Mouse (Mus musculus): ENCODE measurements around the gene Ephb2.

The Ephb2 gene

DNA sequence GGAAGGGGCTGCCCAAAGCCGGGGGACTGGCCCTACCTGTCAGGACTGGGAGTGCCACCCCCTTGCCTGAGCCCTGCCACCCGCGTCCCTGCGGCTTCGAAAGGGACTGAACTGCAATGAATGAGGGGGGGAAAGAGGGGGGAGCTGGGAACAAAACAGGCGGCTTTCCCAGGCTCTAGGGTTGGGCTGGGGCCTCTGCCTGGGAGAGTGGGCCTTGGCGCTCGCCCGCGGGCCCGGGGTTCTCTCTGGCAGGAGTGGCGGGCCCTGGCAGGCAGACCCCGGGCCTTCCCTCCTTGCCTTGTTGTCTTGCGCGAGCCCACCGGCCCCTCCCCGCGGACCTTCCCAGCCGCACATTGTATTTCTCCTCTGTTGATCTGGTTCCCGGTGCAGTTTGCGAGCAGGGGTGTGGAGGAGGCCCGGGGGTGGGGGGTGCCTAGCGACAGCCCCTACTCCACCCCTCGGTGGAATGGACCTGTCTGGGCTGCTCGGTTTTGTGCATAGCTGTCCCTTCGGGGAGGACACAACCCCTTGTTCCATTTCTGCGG lies 671 bp upstream of the Ephb2 start:
- no peak for DNase-seq

DNA sequence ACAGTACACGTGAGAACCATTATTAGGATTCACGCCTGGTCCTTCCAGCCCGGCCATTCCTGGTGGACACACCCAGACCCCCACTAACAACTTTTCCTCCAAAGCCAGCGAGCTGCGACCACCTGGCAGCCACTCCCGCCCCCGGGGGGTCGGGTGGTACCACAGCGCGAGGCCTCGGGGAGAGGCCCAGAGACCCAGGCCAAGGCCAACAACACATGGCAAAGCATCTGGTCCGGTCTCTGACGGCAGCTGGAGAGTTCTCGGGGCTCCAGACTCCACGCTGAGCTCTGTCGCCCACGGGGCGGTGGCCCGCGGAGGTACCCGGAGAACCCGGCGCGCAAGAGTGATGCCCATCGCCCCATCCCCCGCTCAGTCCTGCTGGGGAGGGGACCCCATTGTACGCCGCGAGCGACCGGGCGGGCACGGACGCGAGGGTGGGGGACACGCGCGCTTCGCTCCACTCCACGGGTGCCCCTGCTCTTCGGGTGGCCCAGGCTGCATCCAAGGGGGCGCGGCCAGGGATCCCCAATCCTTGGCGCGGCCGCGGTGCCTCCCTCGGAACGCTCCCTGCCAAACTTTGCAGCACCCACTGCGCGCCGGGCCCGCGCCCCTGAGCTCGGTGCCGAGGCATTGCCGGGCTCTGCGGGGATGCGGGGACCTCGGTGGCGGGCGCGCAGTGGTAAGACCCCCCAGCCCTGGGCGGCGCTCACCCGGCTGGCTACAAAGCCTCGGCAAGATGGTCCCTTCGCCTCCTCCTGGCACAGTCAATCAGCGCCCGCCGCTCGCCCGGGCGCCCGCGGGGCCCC lies 770 bp downstream of the Ephb2 start:
- peak; percentile 51 for DNase-seq

DNA sequence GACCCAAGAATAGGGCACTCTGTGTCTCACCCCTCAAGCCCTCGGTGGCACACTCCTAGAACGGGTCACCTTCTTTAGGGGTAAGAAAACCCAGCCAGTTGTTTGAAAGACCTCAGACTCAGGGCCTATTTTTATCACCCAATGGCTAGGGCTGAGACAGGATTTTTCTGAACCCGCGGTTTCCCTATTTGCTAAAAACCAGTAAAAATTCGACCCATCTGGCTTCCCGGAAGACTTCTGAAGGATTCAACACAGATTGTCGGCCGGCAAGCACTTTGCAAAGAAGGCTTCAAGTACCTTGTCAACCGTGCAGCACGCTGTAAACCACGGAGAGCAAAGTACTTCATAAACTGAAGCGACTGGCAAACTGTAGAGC lies 1.4 kb downstream of the Ephb2 start:
- no peak for DNase-seq

DNA sequence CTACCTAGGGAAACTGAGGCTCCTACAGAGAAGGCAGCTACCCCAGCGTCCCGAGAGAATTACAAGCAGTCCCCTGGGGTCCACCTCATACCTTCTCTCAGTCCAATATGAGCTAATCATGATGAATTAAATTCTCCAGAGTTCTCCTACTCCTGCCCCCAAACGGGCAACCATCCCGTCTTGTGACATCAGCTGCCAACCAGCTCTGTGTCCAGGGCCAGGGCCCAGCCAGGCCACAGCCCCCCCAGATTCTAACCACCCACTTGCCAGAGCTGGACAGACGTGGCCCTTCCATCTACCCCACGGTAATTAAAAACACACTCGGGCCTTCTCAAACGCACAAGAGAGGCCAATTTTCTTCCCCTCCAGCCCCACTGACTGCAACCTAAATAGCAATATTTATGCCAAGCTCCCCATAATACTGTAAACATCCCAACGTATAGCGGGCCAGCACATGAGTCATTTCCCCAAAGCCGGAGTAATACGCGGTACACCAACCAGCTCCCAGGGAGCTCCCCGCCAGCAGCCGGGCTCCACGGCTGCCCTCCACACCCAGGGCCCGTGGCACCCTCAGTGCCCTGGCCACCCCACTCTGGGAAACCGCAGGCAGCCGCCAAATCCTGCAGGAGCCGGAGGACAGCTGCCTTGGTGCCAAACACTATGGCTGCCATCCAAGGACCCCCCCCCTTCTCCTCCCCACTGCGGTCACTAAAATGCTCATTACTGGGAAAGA lies 2.0 kb downstream of the Ephb2 start:
- peak; percentile 21 for DNase-seq

DNA sequence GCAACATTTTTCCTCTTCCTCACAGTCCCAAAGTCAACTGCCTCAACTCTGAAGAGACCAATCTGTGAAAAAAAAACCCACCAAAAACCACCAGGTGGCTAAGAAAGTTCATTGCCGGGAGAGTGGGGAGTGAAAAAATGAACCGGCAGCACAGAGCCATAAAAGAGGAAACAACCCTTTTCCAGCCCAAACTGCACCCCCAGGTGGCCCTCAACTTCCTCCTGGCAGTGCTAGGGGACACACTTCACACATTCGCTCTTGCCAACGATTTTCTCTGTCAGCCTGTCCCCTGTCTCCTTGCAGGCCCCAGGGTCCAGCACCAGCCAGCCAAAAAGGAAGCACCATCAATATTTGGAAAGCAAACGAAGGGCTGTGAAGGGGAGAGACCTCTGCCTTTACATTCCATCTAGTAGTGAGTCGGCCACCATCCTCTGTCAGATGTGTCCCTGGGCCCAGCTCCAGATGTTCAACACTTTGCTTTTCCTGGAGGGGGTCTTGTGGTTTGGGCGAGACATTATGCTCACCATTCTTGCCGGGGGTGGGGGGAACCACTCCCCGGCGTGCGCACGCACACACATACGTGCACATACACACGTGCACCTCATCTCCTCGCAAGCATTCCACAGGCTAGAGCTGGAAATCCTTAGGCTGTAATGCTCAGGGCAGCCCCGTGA lies 3.1 kb downstream of the Ephb2 start:
- DNase-seq, result no peak

DNA sequence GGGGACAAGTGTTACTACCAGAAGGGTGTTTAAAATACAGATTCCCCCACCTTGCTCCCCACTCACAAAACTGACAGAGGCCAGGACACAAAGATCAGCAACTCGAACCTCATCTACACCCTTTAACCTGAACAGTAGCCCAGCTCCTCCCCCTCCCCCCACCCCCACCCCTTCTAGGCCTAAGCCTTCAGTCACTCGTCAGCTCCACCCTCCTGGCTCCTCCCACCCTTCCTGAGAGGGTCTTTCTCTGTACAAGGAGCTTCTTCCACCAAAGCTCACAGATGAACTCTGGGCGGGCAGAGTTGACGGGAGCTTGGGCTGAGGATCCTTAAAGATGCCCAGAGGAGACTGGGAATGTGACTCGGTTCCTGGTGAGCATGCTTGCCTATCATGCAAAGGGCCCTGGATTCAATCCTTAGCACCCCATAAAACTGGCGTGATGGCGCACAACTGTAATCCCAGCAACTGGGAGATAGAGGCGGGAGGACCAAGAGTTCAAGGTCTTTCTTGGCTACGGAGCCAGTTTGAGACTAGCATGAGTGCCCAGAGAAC lies 5.4 kb downstream of the Ephb2 start:
- no peak for DNase-seq

DNA sequence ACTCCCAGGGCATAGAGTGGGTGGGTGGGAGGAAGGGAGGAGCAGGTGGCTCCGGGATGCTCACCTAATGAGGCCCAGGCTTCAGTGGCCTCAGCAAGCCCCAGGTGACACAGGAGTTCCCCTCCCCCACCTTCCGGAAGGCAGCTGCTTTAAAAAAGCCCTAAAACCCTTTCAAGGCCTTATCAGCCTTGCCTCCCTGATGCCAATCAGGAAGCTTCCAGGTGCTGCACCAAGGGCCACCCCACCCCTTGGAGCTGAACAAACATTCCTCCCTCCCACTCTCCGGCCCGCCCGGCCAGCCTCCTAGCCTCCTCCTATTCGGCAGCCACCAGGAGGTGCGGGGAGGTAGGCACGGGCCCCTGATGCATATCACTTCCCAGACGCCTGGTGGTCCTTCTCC lies 6.0 kb downstream of the Ephb2 start:
- peak; percentile 27 for DNase-seq

DNA sequence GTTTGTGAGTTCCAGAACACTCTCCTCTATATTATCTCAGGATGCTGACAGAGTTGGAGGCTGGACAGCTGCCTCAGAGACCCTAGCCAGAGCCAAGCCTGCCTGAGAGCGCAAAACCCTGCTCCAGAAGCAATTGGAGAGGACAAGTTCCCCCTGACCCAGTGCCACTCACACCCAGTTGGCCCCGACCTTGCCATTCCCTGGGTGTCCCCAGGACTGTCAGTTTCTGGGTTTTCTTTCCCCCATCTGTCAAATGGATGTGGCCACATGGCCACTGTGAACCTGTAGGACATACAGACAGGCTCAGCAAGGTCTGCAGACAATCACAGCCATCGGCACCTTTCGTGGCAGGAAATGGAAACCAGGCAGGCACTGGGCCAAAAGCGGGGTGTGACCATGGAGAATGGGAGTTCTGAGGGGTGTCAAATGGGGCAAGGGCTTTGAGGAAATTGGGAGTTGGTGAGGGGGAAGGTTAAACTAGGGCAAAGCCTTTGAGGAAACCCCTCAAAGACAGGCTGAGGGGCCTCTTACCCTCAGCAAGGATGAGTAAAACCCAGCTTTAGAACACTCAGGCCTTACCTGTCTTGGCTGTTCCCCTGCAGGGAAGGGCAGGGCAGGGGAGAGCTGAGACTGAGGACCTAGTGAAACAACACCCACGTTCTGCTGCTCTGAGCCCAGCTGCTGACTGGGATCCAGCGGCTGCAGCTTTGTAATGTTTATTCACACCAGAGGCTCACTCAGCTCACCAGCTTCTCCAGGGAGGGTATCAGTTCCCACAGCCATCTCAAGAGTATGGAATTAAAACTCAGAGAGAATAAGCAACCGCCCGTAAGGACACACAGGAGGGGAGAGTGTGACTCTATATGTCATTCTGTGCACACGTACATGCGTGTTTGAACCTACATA lies 6.9 kb downstream of the Ephb2 start:
- DNase-seq, result no peak

DNA sequence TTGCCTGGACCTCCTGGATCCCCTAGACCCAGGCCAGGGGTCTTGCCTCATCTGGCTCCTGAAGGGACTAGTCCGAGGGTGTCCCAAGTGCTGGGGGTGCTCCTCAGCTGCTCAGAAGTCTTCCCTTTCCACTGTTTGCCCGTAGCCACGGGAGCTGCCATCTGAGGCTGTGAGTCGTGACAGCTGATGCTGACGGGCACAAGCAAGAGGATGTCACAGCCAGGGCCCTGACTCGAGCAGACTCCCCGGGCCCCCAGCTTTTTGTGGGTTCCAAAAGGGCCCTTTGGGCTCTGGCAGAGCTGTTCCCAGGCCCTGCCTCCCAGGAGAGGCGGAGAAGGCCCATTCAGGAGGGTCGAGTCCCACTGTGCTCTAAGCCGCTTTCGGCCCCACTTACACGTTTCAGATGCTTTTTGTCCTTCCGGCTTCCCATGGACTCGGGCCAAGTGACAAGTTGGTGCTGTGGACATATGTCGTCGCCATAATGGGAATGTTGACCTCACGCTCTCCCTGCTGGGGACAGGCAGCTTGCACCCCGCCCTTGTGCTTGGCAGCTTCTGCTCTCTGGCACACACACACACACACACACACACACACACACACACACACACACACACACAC lies 10.7 kb downstream of the Ephb2 start:
- no peak for DNase-seq

DNA sequence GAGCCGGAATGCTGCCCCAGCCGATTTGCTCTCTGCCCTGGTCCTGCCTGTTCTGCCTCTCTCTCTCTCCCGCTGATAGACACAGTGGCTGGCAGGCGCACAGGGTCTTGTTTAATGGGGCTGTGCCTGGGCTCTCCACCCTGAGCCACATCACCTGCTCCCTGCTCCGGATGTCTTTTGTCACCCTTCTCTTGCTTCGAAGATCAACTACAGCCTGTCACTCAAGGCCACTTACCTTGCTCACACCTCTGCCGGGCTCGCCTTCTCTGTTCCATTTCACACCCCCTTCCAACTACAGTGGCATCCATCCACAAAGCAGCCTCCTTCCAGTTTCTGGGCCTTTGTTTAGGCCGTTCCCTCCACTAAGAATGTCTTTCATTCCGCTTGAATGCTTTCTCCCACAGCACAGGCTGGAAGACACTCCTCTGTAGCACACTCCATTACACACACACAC lies 15.7 kb downstream of the Ephb2 start:
- DNase-seq, result no peak

DNA sequence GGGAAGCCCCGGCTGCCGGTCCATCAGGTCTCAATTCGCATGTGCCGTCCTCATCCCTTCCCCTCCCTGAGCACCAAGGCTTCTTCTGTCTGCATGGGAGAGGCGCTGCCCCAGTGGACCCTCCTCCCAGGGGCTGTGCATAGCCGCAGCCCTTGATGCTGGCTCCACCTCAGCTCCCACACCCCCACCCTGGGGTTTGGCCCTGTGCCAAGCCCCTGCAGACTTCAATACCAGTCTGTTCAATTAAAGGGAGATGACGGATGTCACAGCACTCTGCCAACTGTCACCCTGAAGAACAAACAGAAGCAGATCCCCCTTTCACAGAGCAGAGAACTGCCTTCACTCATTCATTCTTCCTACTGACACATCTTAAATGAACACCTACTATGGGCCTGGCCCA lies 19.1 kb downstream of the Ephb2 start:
- no peak for DNase-seq

DNA sequence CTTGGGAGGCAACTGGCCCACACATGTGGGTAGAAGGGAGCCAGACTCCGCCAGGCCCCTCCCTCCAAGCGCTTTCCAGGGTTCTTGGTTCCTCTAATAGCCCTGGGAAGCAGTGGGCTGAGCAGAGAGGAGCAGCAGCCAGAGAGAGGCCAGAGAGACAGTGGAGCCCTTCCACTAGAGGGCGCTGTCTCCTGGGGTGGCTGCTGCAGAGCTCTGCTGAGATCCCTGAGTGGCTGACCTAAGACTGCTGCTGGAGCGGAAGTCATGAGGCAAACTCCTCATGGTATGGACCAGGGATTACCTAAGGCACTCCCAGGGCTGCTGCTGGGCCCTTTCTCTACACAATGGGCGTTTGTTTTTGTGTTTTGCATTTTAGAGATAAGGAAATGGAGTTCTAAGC lies 20.4 kb downstream of the Ephb2 start:
- peak; percentile 45 for DNase-seq

DNA sequence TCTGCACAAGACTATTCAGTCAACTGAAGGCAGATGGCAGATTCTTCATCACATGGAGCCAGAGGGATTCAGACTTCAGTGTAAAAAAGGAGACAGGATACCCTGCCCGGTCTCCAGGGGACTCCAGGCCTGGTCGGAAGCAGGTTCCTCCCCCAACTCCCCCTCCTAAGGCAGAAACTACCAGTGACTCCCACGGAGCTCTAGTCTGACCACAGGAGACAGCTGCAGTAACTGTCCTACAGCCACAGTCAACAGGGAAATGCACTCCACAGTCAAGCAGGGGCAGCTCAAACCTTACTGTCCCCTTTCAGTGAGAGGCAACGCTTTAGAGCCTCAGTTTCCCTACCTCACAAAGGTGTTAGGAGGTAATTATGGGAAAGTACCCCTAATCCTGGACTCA lies 23.2 kb downstream of the Ephb2 start:
- DNase-seq, result no peak

DNA sequence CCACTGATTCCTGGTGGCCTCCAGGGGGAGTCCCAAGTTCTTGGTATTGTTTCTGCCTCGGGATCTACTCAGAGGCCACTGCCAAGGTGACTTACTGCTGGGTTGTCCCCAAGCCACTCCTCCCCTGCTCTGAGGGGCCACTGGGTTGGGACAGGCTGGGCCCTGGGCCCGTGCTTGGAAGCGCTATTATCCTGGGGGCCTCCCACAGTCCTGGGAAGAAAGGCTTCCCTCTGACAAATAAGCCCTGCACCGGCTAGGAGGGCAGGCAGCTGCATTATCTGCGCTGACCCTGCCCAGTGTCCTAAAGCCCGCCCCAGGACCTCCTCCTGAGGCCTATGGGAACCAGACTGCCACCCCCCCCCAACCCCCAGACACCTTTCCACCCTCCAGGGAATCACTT lies 24.2 kb downstream of the Ephb2 start:
- DNase-seq, result no peak

DNA sequence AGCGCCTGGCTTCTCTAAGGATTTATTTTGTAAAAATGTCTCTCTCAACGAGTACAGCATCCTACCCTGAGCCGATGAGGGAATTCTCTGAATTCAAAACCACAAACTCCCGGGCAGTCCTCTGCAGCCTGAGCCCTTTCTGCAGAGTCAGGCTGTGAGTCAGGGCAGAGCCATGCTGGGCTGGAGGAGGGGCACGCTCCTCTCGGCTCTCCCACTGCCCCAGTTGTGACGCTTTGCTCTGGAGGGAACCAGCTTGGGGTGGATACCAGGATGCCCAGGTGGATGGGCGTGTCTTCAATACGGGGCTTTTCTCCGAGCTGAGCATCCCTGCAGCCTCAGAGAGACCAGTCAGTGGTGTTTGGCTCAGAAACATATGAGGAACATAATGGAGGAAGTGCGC lies 27.3 kb downstream of the Ephb2 start:
- DNase-seq, result no peak

DNA sequence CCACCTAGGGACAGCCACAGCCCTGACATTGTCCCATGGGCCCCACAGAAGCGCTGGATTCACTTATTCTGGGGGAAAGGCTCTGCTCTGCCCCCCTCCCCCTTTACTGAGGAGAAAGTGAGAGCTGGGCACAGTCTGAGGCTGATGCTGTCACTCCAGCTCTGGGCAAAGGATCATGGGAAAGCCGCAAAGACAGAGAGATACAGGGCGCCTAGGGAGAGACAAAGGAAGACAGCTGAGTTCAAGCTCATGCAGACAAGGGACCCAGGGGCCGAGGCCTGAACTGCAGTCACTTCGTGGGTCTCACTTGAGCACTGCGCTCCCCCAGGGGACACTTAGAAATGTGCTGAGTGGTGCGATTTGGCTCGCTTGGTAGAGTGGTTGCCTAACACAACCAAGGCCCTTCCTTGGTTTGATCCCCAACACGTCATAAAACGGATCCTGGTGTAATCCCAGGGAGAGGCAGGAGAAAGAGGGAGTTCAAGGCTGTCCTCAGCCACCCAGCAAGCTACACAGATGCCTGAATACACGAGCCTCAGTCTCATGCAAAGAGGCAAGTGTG lies 28.3 kb downstream of the Ephb2 start:
- no peak for DNase-seq

DNA sequence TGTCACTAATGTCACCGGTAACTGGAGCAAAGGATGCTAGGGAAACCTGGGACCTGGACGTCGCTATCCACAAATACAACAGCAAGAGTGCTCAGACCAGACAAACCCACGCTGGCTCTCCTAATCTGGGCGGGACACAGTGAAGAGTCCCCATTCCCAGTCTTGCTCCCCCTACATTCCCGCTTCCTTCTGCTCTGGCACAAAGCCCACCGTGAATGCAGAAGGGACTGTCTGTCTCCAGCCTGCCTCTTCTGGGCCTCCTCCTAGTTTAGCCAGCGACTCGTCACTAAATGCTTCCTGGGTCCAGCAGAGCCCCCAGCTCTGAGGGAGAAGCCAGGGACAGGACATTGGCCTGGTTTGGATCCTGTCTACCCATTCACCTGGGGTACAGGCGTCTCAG lies 29.5 kb downstream of the Ephb2 start:
- peak; percentile 69 for DNase-seq

DNA sequence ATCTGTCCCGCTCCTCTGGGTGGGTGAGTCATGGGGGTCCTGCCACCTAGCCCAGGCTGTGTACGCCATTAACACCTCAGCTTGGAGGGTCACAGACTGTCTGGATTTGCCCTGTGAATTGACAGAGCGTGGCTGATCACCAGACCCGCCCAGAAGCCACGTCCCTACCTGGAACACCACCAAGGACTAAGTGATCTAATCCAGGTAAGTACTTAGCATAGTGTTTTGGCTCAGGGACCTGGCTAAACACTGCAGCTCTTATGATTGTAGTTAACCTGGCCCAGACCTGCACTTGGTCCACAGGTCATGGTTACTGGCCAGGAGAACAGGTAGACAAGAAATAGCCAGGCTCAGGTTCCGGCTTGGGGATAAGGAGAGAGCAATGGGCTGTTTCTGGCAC lies 31.4 kb downstream of the Ephb2 start:
- DNase-seq, result no peak

DNA sequence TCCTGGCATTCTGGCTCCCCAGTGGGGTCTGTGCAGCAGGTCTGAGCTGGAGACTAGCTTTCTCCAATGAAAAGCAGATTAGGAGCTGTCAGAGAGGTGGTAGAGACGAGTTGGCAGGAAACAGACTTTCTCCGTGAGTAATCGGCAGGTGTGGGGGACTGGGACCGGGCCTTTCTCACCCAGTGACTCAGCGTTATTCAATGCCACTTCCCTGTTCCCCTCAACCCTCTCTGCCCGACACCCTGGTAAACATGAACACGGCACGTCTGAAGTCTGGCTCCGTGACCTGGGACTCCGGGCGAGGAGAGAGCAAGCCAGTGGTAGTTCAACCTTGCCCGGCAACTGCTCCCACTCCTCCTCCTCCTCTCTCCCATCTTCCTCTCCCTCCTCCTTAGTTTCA lies 33.3 kb downstream of the Ephb2 start:
- peak; percentile 59 for DNase-seq

DNA sequence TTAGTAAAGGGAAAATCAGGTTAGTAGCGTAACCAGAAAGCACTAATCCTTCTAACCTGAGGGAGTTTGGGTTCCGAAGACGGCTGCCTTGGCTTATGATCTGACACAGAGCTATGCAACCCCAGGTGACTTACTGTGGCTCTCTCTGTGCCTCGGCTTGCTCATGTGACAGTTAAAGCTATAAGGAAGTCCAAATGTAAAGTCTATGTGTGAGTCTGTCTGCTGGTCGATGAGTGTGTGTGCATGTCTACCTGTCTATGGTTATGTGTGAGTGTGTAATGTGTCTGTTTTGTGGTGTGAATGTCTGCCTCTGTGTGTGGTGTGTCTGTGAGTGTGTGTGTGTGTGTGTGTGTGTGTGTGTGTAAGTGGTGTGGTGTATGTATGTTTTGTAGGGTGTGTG lies 33.8 kb downstream of the Ephb2 start:
- DNase-seq, result no peak

DNA sequence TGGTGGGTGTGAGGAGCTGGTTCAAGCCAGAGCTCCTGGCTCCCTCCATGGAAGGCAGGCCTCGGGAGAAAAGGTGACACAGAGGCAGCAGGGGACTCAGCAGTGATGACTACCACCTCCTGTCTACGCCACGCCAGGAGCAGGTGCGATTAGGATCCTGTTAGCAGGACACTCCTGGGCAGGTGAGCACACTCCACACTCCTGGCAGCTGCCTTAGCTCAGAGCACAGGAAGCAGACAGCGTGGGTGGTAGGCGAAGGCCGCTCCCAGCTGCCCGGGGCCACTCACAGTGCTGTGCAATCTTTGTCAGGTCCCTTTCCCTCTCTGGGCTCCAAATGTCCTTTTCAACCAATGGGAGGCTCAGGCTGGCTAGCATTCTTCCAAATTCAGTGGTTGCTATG lies 34.3 kb downstream of the Ephb2 start:
- no peak for DNase-seq

All from kidney, postnatal 10 days (tissue).